Mouse (Mus musculus) heart, adult 2 months (tissue): ENCODE data around the gene Rffl. TPM values are rescaled to one million over a fixed set of nuclear protein-coding genes. Genes with fewer than 3 reads are reported as not detected.
A peak's percentile ranks its signal among the peaks of the same experiment; 100 is the strongest.

Source experiments
- DNase-seq, 2 experiments: peaks; one replicate each; pipeline ENCODE4 v3.0.0; 2021
- H3K27ac ChIP-seq: fragments of 200-600 bp; 2 replicates; pipeline ENCODE4 v1.8.1; 2022
- H3K27me3 ChIP-seq: fragments of 200-500 bp; 2 replicates; pipeline ENCODE4 v1.6.1; 2012; ENCODE audit warnings: mild to moderate bottlenecking, low read length, inconsistent platforms, mixed read lengths; ENCODE audit not compliant: control insufficient read depth, insufficient read depth
- H3K36me3 ChIP-seq: fragments of 200-500 bp; 2 replicates; pipeline ENCODE4 v1.6.1; 2012; ENCODE audit warnings: low read length, inconsistent platforms; ENCODE audit not compliant: control insufficient read depth, insufficient read depth
- H3K4me1 ChIP-seq: fragments of 200-500 bp; 2 replicates; pipeline ENCODE4 v1.6.1; 2011; ENCODE audit warnings: low read length; ENCODE audit not compliant: control insufficient read depth, insufficient read depth
- H3K4me3 ChIP-seq: fragments of 200-600 bp; 2 replicates; pipeline ENCODE4 v1.8.1; 2022
- H3K79me2 ChIP-seq: fragments of 200-500 bp; replicated peaks from 2 replicates; pipeline ENCODE4 v1.6.1; 2012; ENCODE audit warnings: mild to moderate bottlenecking, inconsistent platforms, low read length, moderate library complexity, mixed read lengths; ENCODE audit not compliant: control insufficient read depth, insufficient read depth
- H3K9ac ChIP-seq: fragments of 200-500 bp; 2 replicates; pipeline ENCODE4 v1.6.1; 2012; ENCODE audit warnings: low read depth, mild to moderate bottlenecking, control low read depth, inconsistent platforms, low read length, mixed read lengths
- CTCF ChIP-seq: fragments of 200-600 bp; IDR thresholded peaks from 2 replicates; pipeline ENCODE4 v1.8.1; 2022; ENCODE audit warnings: antibody characterized with exemption, mild to moderate bottlenecking, moderate library complexity
- EP300 ChIP-seq: fragments of 200-500 bp; IDR thresholded peaks from 2 replicates; pipeline ENCODE4 v1.6.1; 2011; ENCODE audit warnings: low read depth, low read length, control low read depth; ENCODE audit not compliant: insufficient read depth
- POLR2A ChIP-seq: fragments of 200-500 bp; IDR thresholded peaks from 2 replicates; pipeline ENCODE4 v1.6.1; 2011; ENCODE audit warnings: mild to moderate bottlenecking, low read depth, low read length, control low read depth; ENCODE audit not compliant: insufficient read depth
- WGBS: fragments of 180-500 bp; shearing (Covaris S2); methylation state at CpG from one replicate; pipeline ENCODE4 v1.1.7; 2018; 5-methylcytosine and 5-hydroxymethylcytosine counted together
- intact Hi-C: fragments of 180-260 bp; cut with DNase I; formaldehyde crosslinking; loops from one replicate; pipeline ENCODE4 v1.15.1; 2025
- polyA plus RNA-seq: library from polyadenylated mRNA; depleted of rRNA; stranded (reverse); fragments of >200 nt; gene quantifications from 2 replicates; pipeline ENCODE4 v1.2.3, GENCODE M21; 2012
- total RNA-seq, 2 experiments: library from RNA; stranded (reverse); gene quantifications; 2 replicates each; pipeline ENCODE4 v1.2.3; 2021

Rffl gene
- total and polyA plus RNA-seq, 3 experiments = 4.0 to 4.6 (median 4.3) TPM

- H3K9ac ChIP-seq = no peak overlapping the region
- TF ChIP-seq CTCF (no peak), EP300 (no peak), POLR2A (no peak)
- H3K4me1 ChIP-seq = peaks cover 4% of the 10 kb centered on the region
- peaks cover 2% of the 10 kb centered on the region; the same call in 1 of the 2 replicates for H3K79me2 ChIP-seq
- no peak for DNase-seq
- H3K27ac ChIP-seq = peak overlapping the region; percentile 39
- WGBS = 58% methylated on average over 10 of the region's 10 CpGs
- H3K4me3 ChIP-seq = peak overlapping the region; percentile 87; the same call in 1 of the 2 replicates
- H3K27me3 ChIP-seq = no peaks in the 10 kb centered on the region
- intact Hi-C loops = loop anchor here (2.0 kb wide), 1 partner anchor 38 kb away; the partner anchor contains the start of gene Rffl
- no peaks in the 10 kb centered on the region for H3K36me3 ChIP-seq
Measured at GRCm38 (mm10) chr11:82908608-82908989, 37.6 kb upstream of the Rffl start.

GRCm38 (mm10) chr11:82907651-82908607 is 36.9 kb upstream of the Rffl start, which contains the start of gene Nle1:
Gene Nle1 (minus strand): TSS chr11:82908411.
- peaks cover 4% of the 10 kb centered on the region for H3K4me1 ChIP-seq
- peaks cover 2% of the 10 kb centered on the region; the same call in 1 of the 2 replicates for H3K79me2 ChIP-seq
- H3K36me3 ChIP-seq = no peaks in the 10 kb centered on the region
- peak within 1 kb of the TSS; percentile 39 for H3K27ac ChIP-seq
- TF ChIP-seq EP300 (peak; percentile 55; the same call in 1 of the 2 replicates), CTCF (no peak; the same call in 1 of the 2 replicates), POLR2A (peak; percentile 48; the same call in 1 of the 2 replicates)
- peak within 1 kb of the TSS; percentile 87 for H3K4me3 ChIP-seq
- H3K27me3 ChIP-seq = no peaks in the 10 kb centered on the region
- DNase-seq = peak; percentile 91 to 96
- intact Hi-C loops = loop anchor here (2.0 kb wide), 1 partner anchor 37 kb away; the partner anchor contains the start of gene Rffl
- peak within 1 kb of the TSS; percentile 88 for H3K9ac ChIP-seq
- 1% methylated on average over 73 of the region's 73 CpGs for whole genome bisulfite sequencing

GRCm38 (mm10) chr11:82905816-82906215 is 34.8 kb upstream of the Rffl start:
- Histone ChIP-seq H3K79me2 (peaks cover 2% of the 10 kb centered on the region; the same call in 1 of the 2 replicates), H3K4me1 (peaks cover 4% of the 10 kb centered on the region), H3K9ac (no peak overlapping the region), H3K4me3 (no peak overlapping the region), H3K36me3 (no peaks in the 10 kb centered on the region), H3K27me3 (no peaks in the 10 kb centered on the region), H3K27ac (no peak overlapping the region)
- WGBS = 89% methylated on average over 5 of the region's 5 CpGs
- TF ChIP-seq EP300 = no peak
- no peak for TF ChIP-seq CTCF
- TF ChIP-seq POLR2A = no peak
- no peak for DNase-seq
- intact Hi-C loops = no loop called here

- WGBS = 52% methylated on average over 8 of the region's 8 CpGs
- intact Hi-C loops = no loop called here
- DNase-seq = no peak
- H3K27ac ChIP-seq = no peak overlapping the region
- no peak overlapping the region for H3K4me3 ChIP-seq
- TF ChIP-seq EP300 (no peak), POLR2A (no peak), CTCF (no peak)
- no peaks in the 10 kb centered on the region for H3K27me3 ChIP-seq
- no peak overlapping the region for H3K9ac ChIP-seq
- H3K4me1 ChIP-seq = peaks cover 4% of the 10 kb centered on the region
- no peaks in the 10 kb centered on the region for H3K36me3 ChIP-seq
- peaks cover 2% of the 10 kb centered on the region; the same call in 1 of the 2 replicates for H3K79me2 ChIP-seq
Measured at GRCm38 (mm10) chr11:82904952-82905351, 33.9 kb upstream of the Rffl start.

- no peaks in the 10 kb centered on the region for H3K27me3 ChIP-seq
- WGBS = 90% methylated on average over 20 of the region's 20 CpGs
- no peak for DNase-seq
- TF ChIP-seq CTCF = no peak
- TF ChIP-seq POLR2A = no peak
- no peak for TF ChIP-seq EP300
- H3K4me1 ChIP-seq = no peaks in the 10 kb centered on the region
- no peak overlapping the region for H3K27ac ChIP-seq
- no peak overlapping the region for H3K4me3 ChIP-seq
- H3K9ac ChIP-seq = no peak overlapping the region
- no peaks in the 10 kb centered on the region for H3K36me3 ChIP-seq
- H3K79me2 ChIP-seq = no peaks in the 10 kb centered on the region
- intact Hi-C loops = no loop called here
Measured at GRCm38 (mm10) chr11:82901606-82902310, 30.7 kb upstream of the Rffl start.
